Mouse (Mus musculus) forebrain, embryonic 11.5 days (tissue): ENCODE data around the gene Aifm2. TPM values are rescaled to one million over a fixed set of nuclear protein-coding genes. Genes with fewer than 3 reads are reported as not detected.

Experiments used
- ATAC-seq: fragments of 200-750 bp; cut with Nextera tagmentation; replicated peaks from 2 replicates; pipeline ENCODE4 v1.8.0; 2017; ENCODE audit warnings: moderate TSS enrichment; ENCODE audit not compliant: low FRiP score
- DNase-seq: peaks from one replicate; pipeline ENCODE4 v3.0.0-alpha.2; 2017; ENCODE audit warnings: low spot score
- H3K27ac ChIP-seq: fragments of 300-500 bp; sonication (generic); 2 replicates; pipeline ENCODE4 v1.5.1; 2014; ENCODE audit warnings: low read depth, low read length
- H3K27me3 ChIP-seq: fragments of 300-500 bp; sonication (generic); 2 replicates; pipeline ENCODE4 v1.6.1; 2014; ENCODE audit warnings: mild to moderate bottlenecking, low read length, mixed read lengths; ENCODE audit not compliant: control insufficient read depth, insufficient read depth
- H3K36me3 ChIP-seq: fragments of 300-500 bp; sonication (generic); 2 replicates; pipeline ENCODE4 v1.6.1; 2014; ENCODE audit warnings: mild to moderate bottlenecking, low read length, moderate library complexity, mixed read lengths; ENCODE audit not compliant: control insufficient read depth, insufficient read depth
- H3K4me1 ChIP-seq: fragments of 300-500 bp; sonication (generic); replicated peaks from 2 replicates; pipeline ENCODE4 v1.6.1; 2014; ENCODE audit warnings: low read length, mixed read lengths; ENCODE audit not compliant: control insufficient read depth, insufficient read depth
- H3K4me2 ChIP-seq: fragments of 300-500 bp; sonication (generic); 2 replicates; pipeline ENCODE4 v1.6.1; 2014; ENCODE audit warnings: low read depth, mild to moderate bottlenecking, low read length, moderate library complexity, mixed read lengths; ENCODE audit not compliant: severe bottlenecking
- H3K4me3 ChIP-seq: fragments of 300-500 bp; sonication (generic); 2 replicates; pipeline ENCODE4 v1.5.1; 2014; ENCODE audit warnings: low read depth, low read length
- H3K9ac ChIP-seq: fragments of 300-500 bp; sonication (generic); 2 replicates; pipeline ENCODE4 v1.6.1; 2014; ENCODE audit warnings: low read length
- H3K9me3 ChIP-seq: fragments of 300-500 bp; sonication (generic); 2 replicates; pipeline ENCODE4 v1.6.1; 2016; ENCODE audit warnings: low read length, mixed read lengths; ENCODE audit not compliant: control insufficient read depth
- WGBS: fragments of 180-500 bp; shearing (Covaris S2); extraction: QIAGEN DNeasy Blood & Tissue Kit; methylation state at CpG from one replicate; pipeline ENCODE4 v1.1.7; 2014; 5-methylcytosine and 5-hydroxymethylcytosine counted together
- polyA plus RNA-seq: library from polyadenylated mRNA; unstranded; fragments of >200 nt; fragmentation: Nextera tagmentation; extraction: Ambion mirVana; gene quantifications from 2 replicates; pipeline ENCODE4 v1.2.1, GENCODE M21; 2014

The Aifm2 gene
- polyA plus RNA-seq, 1 experiment from 2014 or later = 5.9 TPM

GRCm38 (mm10) chr10:61729181-61729580 lies 14.1 kb downstream of the Aifm2 start:
- whole genome bisulfite sequencing = 87% methylated on average over 11 of the region's 11 CpGs
- no peaks in the 10 kb centered on the region for H3K36me3 ChIP-seq
- H3K27ac ChIP-seq = no peak overlapping the region
- no peak overlapping the region for H3K9ac ChIP-seq
- ATAC-seq (no peak), DNase-seq (no peak)
- no peak overlapping the region for H3K4me3 ChIP-seq
- no peaks in the 10 kb centered on the region for H3K4me1 ChIP-seq
- H3K4me2 ChIP-seq = no peak overlapping the region
- H3K9me3 ChIP-seq = no peaks in the 10 kb centered on the region
- no peaks in the 10 kb centered on the region for H3K27me3 ChIP-seq

DNA sequence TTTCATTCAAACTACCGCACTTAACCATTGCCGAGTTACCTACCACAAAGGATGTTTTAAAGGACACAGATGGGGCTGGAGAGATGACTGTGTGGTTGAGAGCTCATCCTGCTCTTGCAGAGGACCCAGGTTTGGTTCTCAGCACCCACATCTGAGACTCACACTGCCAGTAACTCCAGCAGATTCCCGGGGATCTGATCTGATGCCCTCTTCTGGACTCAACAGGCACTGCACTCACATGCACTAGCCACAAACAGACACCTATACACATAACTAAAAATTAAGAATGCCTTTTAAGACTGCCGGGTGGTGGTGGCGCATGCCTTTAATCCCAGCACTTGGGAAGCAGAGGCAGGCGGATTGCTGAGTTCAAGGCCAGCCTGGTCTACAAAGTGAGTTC lies 15.1 kb downstream of the Aifm2 start:
- Histone ChIP-seq H3K4me1 (no peaks in the 10 kb centered on the region), H3K27me3 (no peaks in the 10 kb centered on the region), H3K9me3 (no peaks in the 10 kb centered on the region), H3K4me3 (no peak overlapping the region), H3K27ac (no peak overlapping the region), H3K9ac (no peak overlapping the region), H3K36me3 (no peaks in the 10 kb centered on the region), H3K4me2 (no peak overlapping the region)
- no peak for ATAC-seq
- 95% methylated on average over 6 of the region's 6 CpGs for WGBS
- no peak for DNase-seq

DNA sequence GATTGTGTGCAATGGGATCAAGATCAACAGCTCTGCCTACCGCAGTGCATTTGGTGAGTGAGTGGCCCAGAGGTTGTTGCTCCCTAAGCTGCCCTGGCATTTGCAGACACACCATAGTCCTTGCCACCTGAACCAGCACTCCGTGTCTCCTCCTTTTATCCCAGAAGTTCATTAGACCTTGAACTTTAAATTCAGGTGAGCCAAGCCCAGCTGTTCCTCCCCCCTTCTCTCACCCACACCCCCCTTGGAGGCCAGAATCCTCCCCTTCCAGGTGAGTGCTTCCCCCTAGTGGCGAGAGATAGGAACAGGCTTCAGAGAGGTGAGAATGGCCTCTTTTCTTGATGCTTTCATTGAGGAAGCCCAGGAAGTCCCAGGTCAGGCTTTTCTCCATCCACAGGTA lies 19.3 kb downstream of the Aifm2 start:
- Histone ChIP-seq H3K4me2 (no peak overlapping the region), H3K4me3 (no peak overlapping the region), H3K9me3 (no peaks in the 10 kb centered on the region), H3K36me3 (no peaks in the 10 kb centered on the region; the same call in 1 of the 2 replicates), H3K4me1 (no peaks in the 10 kb centered on the region), H3K27me3 (no peaks in the 10 kb centered on the region), H3K27ac (no peak overlapping the region), H3K9ac (no peak overlapping the region)
- DNase-seq (no peak), ATAC-seq (no peak)
- 40% methylated on average over 3 of the region's 3 CpGs for WGBS

DNA sequence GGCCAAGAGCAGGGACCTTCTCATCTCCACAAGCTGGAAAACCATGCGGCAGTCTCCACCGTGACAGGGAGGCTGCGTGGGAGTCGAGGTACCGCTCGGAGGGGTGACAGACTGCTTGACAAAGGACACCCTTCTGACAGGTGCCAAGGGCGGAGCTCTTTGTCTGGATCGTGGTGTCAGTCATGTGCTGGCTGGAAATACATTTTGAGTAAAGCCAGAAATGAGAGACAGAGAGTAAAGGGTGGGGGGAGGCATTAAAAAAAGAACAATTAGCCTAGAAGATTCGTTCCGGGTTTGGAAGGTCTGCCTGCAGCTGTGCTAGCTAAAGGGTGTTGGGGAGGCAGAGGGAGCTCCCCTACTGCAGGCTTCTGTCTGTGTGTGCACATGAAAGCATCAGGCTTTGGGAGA lies 21.6 kb downstream of the Aifm2 start:
- no peaks in the 10 kb centered on the region for H3K9me3 ChIP-seq
- no peak overlapping the region for H3K27ac ChIP-seq
- peaks cover 2% of the 10 kb centered on the region; the same call in 1 of the 2 replicates for H3K36me3 ChIP-seq
- 84% methylated on average over 10 of the region's 10 CpGs for WGBS
- DNase-seq = no peak
- H3K4me2 ChIP-seq = no peak overlapping the region
- H3K27me3 ChIP-seq = no peaks in the 10 kb centered on the region
- ATAC-seq = no peak
- H3K4me3 ChIP-seq = no peak overlapping the region
- H3K4me1 ChIP-seq = no peaks in the 10 kb centered on the region
- H3K9ac ChIP-seq = no peak overlapping the region

- H3K4me3 ChIP-seq = no peak overlapping the region
- H3K27me3 ChIP-seq = no peaks in the 10 kb centered on the region
- no peak overlapping the region for H3K9ac ChIP-seq
- peaks cover 5% of the 10 kb centered on the region; the same call in 1 of the 2 replicates for H3K36me3 ChIP-seq
- ATAC-seq (no peak), DNase-seq (no peak)
- 90% methylated on average over 1 of the region's 1 CpGs for WGBS
- no peaks in the 10 kb centered on the region for H3K4me1 ChIP-seq
- H3K27ac ChIP-seq = no peak overlapping the region
- H3K9me3 ChIP-seq = no peaks in the 10 kb centered on the region
- H3K4me2 ChIP-seq = no peak overlapping the region
Measured at GRCm38 (mm10) chr10:61737537-61737936, 22.5 kb downstream of the Aifm2 start.

GRCm38 (mm10) chr10:61738126-61738525 lies 23.1 kb downstream of the Aifm2 start:
- no peak overlapping the region for H3K4me3 ChIP-seq
- no peak overlapping the region for H3K4me2 ChIP-seq
- DNase-seq = no peak
- no peaks in the 10 kb centered on the region for H3K4me1 ChIP-seq
- no peaks in the 10 kb centered on the region for H3K27me3 ChIP-seq
- no peak for ATAC-seq
- no peak overlapping the region for H3K9ac ChIP-seq
- no peak overlapping the region for H3K27ac ChIP-seq
- 97% methylated on average over 4 of the region's 4 CpGs for WGBS
- no peaks in the 10 kb centered on the region for H3K9me3 ChIP-seq
- peaks cover 5% of the 10 kb centered on the region; the same call in 1 of the 2 replicates for H3K36me3 ChIP-seq

GRCm38 (mm10) chr10:61741306-61741705 lies 26.2 kb downstream of the Aifm2 start:
- no peak overlapping the region for H3K27ac ChIP-seq
- peaks cover 3% of the 10 kb centered on the region; the same call in 1 of the 2 replicates for H3K9me3 ChIP-seq
- no peak overlapping the region for H3K9ac ChIP-seq
- no peak for DNase-seq
- WGBS = 96% methylated on average over 1 of the region's 1 CpGs
- H3K4me3 ChIP-seq = no peak overlapping the region
- no peaks in the 10 kb centered on the region for H3K27me3 ChIP-seq
- H3K36me3 ChIP-seq = peaks cover 27% of the 10 kb centered on the region
- H3K4me2 ChIP-seq = no peak overlapping the region
- no peak for ATAC-seq
- no peaks in the 10 kb centered on the region for H3K4me1 ChIP-seq

GRCm38 (mm10) chr10:61741873-61742272 lies 26.8 kb downstream of the Aifm2 start:
- Histone ChIP-seq H3K36me3 (peaks cover 33% of the 10 kb centered on the region), H3K4me1 (no peaks in the 10 kb centered on the region), H3K9ac (no peak overlapping the region), H3K4me3 (no peak overlapping the region), H3K9me3 (peaks cover 3% of the 10 kb centered on the region; the same call in 1 of the 2 replicates), H3K27me3 (no peaks in the 10 kb centered on the region), H3K27ac (no peak overlapping the region), H3K4me2 (no peak overlapping the region)
- WGBS = 86% methylated on average over 4 of the region's 4 CpGs
- no peak for ATAC-seq
- DNase-seq = no peak

DNA sequence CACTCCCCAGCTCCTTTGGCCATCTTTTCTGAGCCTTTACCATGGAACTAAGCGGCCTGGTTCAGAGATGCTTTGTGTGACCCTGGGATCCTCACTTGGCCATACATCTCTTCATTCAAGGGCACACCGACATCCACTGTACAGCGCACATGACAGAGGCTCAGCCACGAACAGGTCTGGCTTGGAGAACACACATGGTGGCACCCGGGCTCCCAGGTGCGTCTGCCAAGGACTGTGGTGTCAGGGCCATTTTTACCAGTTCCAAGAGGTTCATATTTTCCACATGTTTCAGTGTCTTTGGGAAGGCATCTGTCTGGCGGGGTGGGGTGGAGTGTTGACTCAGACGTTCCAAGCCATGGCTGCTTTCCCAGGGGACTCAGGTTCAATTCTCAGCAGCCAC lies 27.3 kb downstream of the Aifm2 start:
- Histone ChIP-seq H3K9me3 (peaks cover 3% of the 10 kb centered on the region; the same call in 1 of the 2 replicates), H3K4me2 (no peak overlapping the region), H3K4me3 (no peak overlapping the region), H3K27me3 (no peaks in the 10 kb centered on the region), H3K36me3 (peaks cover 38% of the 10 kb centered on the region), H3K27ac (no peak overlapping the region), H3K4me1 (no peaks in the 10 kb centered on the region), H3K9ac (no peak overlapping the region)
- ATAC-seq = no peak
- no peak for DNase-seq
- WGBS = 94% methylated on average over 8 of the region's 8 CpGs
